Mouse (Mus musculus): ENCODE results near the gene Smtnl1. TPM values are rescaled to one million over a fixed set of nuclear protein-coding genes. Genes with fewer than 3 reads are reported as not detected.

The Smtnl1 gene
- total and polyA plus RNA-seq, 3 experiments, result not detected

- DNase-seq (ENCODE audit: low read depth, low spot score), result peak; percentile 21
- Histone ChIP-seq H3K36me3 (ENCODE audit: control insufficient read depth in 1 of 2, insufficient read depth in 2 of 2, low read length in 2 of 2) (no peaks in the 10 kb centered on the region), H3K27ac (ENCODE audit: control insufficient read depth, low read depth, low read length) (no peak overlapping the region), H3K27me3 (ENCODE audit: control insufficient read depth in 1 of 2, insufficient read depth in 2 of 2, low read length in 2 of 2) (peaks cover 4 to 10% of the 10 kb centered on the region in 2 experiments), H3K79me2 (ENCODE audit: control insufficient read depth, insufficient read depth, low read length, poor library complexity) (no peaks in the 10 kb centered on the region), H3K9ac (ENCODE audit: control insufficient read depth, low read depth, low read length, poor library complexity, severe bottlenecking) (no peak overlapping the region), H3K9me3 (replicated peaks; ENCODE audit: insufficient read depth, low read length) (no peaks in the 10 kb centered on the region), H3K4me3 (ENCODE audit: control insufficient read depth in 1 of 2, insufficient read depth in 1 of 2, low read depth in 2 of 2, low read length in 2 of 2) (no peak overlapping the region), H3K4me1 (ENCODE audit: control insufficient read depth in 1 of 2, insufficient read depth in 2 of 2, low read length in 2 of 2) (no peaks in the 10 kb centered on the region)
- TF ChIP-seq MYB (IDR thresholded peaks at IDR 0.05; ENCODE audit: low read depth, low read length) (no peak), EP300 (IDR thresholded peaks at IDR 0.05; ENCODE audit: low read depth in 1 of 2, low read length in 2 of 2) (no peak), MXI1 (IDR thresholded peaks at IDR 0.05; ENCODE audit: low read depth, low read length) (no peak), CHD2 (IDR thresholded peaks at IDR 0.05; ENCODE audit: low read length) (no peak), ELF1 (IDR thresholded peaks at IDR 0.05; ENCODE audit: low read depth, low read length) (no peak), MYC (IDR thresholded peaks at IDR 0.05; ENCODE audit: low read depth, low read length) (0 out of 2 replicates have a peak, but pooled peaks have one; percentile 16)
Observed at GRCm38 (mm10) chr2:84783315-84783714, 39.1 kb downstream of the Smtnl1 start.

DNA sequence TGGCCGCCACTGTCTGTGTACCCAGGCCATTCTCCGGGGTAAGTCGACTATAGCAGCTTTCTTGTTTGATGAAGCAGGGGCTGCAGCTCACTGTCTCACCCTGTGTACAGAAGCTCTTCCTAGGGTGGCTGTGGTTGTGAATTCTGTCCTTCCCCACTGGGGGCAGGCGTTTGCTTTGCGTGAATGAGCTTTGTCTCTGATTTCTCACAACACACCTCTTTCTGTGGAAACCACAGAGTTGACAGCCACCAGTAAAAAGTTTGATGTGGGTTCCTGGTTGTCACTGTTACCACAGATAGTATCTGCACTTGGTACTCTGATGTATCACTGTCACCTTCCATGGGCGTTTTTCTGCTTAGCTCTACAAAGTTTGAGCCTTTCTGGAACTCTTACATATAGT, 43.2 kb downstream of the Smtnl1 start:
- Histone ChIP-seq H3K4me1 (ENCODE audit: control insufficient read depth in 1 of 2, insufficient read depth in 2 of 2, low read length in 2 of 2) (no peaks in the 10 kb centered on the region), H3K79me2 (ENCODE audit: control insufficient read depth, insufficient read depth, low read length, poor library complexity) (no peaks in the 10 kb centered on the region), H3K9ac (ENCODE audit: control insufficient read depth, low read depth, low read length, poor library complexity, severe bottlenecking) (no peak overlapping the region), H3K36me3 (ENCODE audit: control insufficient read depth in 1 of 2, insufficient read depth in 2 of 2, low read length in 2 of 2) (no peaks in the 10 kb centered on the region), H3K4me3 (ENCODE audit: control insufficient read depth in 1 of 2, insufficient read depth in 1 of 2, low read depth in 2 of 2, low read length in 2 of 2) (no peak overlapping the region), H3K27me3 (ENCODE audit: control insufficient read depth in 1 of 2, insufficient read depth in 2 of 2, low read length in 2 of 2) (peaks cover 19 to 21% of the 10 kb centered on the region in 2 experiments), H3K9me3 (replicated peaks; ENCODE audit: insufficient read depth, low read length) (no peaks in the 10 kb centered on the region), H3K27ac (ENCODE audit: control insufficient read depth, low read depth, low read length) (no peak overlapping the region)
- peak in 2 of 3 experiments; percentile 4 to 28; a peak in 1 of 6 replicates for TF ChIP-seq CTCF (IDR thresholded peaks at IDR 0.05 in 2 of 3, conservative IDR thresholded peaks at IDR 0.05 in 1 of 3; ENCODE audit: control insufficient read depth in 1 of 3, insufficient read depth in 1 of 3, low read depth in 2 of 3, low read length in 3 of 3, poor library complexity in 1 of 3, severe bottlenecking in 1 of 3)
- TF ChIP-seq ELF1 (IDR thresholded peaks at IDR 0.05; ENCODE audit: low read depth, low read length), result no peak
- peak; percentile 30 for DNase-seq (ENCODE audit: low read depth, low spot score)

DNA sequence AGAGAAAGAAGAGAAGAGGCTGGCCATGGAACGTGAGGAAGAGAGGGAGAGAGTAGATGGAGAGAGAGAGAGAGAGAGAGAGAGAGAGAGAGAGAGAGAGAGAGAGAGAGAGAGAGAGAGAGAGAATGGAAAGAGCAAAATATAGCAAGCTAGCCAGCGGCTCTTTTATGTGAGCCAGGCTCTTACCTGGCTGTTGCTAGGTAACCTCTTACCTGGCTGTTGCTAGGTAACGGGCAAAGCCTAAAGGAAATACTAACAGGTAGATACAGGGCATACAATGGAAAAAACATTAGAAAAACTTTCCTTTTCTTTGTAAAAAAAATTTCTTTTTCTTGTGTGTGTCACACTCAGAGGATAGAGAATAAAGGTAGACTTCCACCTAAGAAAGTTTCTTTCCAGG, 44.7 kb downstream of the Smtnl1 start:
- no peaks in the 10 kb centered on the region for H3K79me2 ChIP-seq (ENCODE audit: control insufficient read depth, insufficient read depth, low read length, poor library complexity)
- TF ChIP-seq ELF1 (IDR thresholded peaks at IDR 0.05; ENCODE audit: low read depth, low read length) (no peak), TCF12 (IDR thresholded peaks at IDR 0.05; ENCODE audit: low read depth, low read length) (no peak), CTCF (IDR thresholded peaks at IDR 0.05 in 2 of 3, conservative IDR thresholded peaks at IDR 0.05 in 1 of 3; ENCODE audit: control insufficient read depth in 1 of 3, insufficient read depth in 1 of 3, low read depth in 2 of 3, low read length in 3 of 3, poor library complexity in 1 of 3, severe bottlenecking in 1 of 3) (no peak), CHD2 (IDR thresholded peaks at IDR 0.05; ENCODE audit: low read length) (no peak)
- no peak for DNase-seq (ENCODE audit: low read depth, low spot score)
- H3K4me1 ChIP-seq (ENCODE audit: control insufficient read depth in 1 of 2, insufficient read depth in 2 of 2, low read length in 2 of 2), result no peaks in the 10 kb centered on the region
- peaks cover 20 to 28% of the 10 kb centered on the region in 2 experiments for H3K27me3 ChIP-seq (ENCODE audit: control insufficient read depth in 1 of 2, insufficient read depth in 2 of 2, low read length in 2 of 2)
- no peak overlapping the region for H3K9ac ChIP-seq (ENCODE audit: control insufficient read depth, low read depth, low read length, poor library complexity, severe bottlenecking)
- H3K4me3 ChIP-seq (ENCODE audit: control insufficient read depth in 1 of 2, insufficient read depth in 1 of 2, low read depth in 2 of 2, low read length in 2 of 2), result no peak overlapping the region
- no peak overlapping the region for H3K27ac ChIP-seq (ENCODE audit: control insufficient read depth, low read depth, low read length)
- no peaks in the 10 kb centered on the region for H3K9me3 ChIP-seq (replicated peaks; ENCODE audit: insufficient read depth, low read length)
- H3K36me3 ChIP-seq (ENCODE audit: control insufficient read depth in 1 of 2, insufficient read depth in 2 of 2, low read length in 2 of 2), result no peaks in the 10 kb centered on the region

Data from MEL (cell line).